Mouse (Mus musculus) cerebellum, adult 9-11 months (tissue): ENCODE measurements around the gene Arsg.

Source experiments
- DNase-seq: peaks from one replicate; pipeline ENCODE4 v3.0.0; 2022

Gene Arsg

GRCm38 (mm10) chr11:109496475-109496993 is 23.4 kb downstream of the Arsg start:
- no peak for DNase-seq

- no peak for DNase-seq
Measured at GRCm38 (mm10) chr11:109496996-109497714, 24.0 kb downstream of the Arsg start.

GRCm38 (mm10) chr11:109497990-109498389 is 24.8 kb downstream of the Arsg start:
- DNase-seq, result no peak

- peak; percentile 85 for DNase-seq
Measured at GRCm38 (mm10) chr11:109500206-109500605, 27.0 kb downstream of the Arsg start.

- DNase-seq, result peak; percentile 98
Measured at GRCm38 (mm10) chr11:109504977-109505376, 31.8 kb downstream of the Arsg start.

- DNase-seq, result peak; percentile 52
Measured at GRCm38 (mm10) chr11:109505823-109506222, 32.6 kb downstream of the Arsg start.

- peak; percentile 65 for DNase-seq
Measured at GRCm38 (mm10) chr11:109507068-109507467, 33.9 kb downstream of the Arsg start.

- peak; percentile 57 for DNase-seq
Measured at GRCm38 (mm10) chr11:109512995-109513675, 40.0 kb downstream of the Arsg start.

- DNase-seq, result no peak
Measured at GRCm38 (mm10) chr11:109514064-109514612, 41.0 kb downstream of the Arsg start.

GRCm38 (mm10) chr11:109517330-109517729 is 44.2 kb downstream of the Arsg start:
- no peak for DNase-seq

- no peak for DNase-seq
Measured at GRCm38 (mm10) chr11:109517816-109518215, 44.6 kb downstream of the Arsg start.

- no peak for DNase-seq
Measured at GRCm38 (mm10) chr11:109520958-109521357, 47.8 kb downstream of the Arsg start.

GRCm38 (mm10) chr11:109524869-109525268 is 51.7 kb downstream of the Arsg start:
- no peak for DNase-seq

- peak; percentile 92 for DNase-seq
Measured at GRCm38 (mm10) chr11:109525571-109525970, 52.4 kb downstream of the Arsg start.

- DNase-seq, result peak; percentile 54
Measured at GRCm38 (mm10) chr11:109530030-109530429, 56.9 kb downstream of the Arsg start.

GRCm38 (mm10) chr11:109535966-109536365 is 62.8 kb downstream of the Arsg start:
- DNase-seq, result peak; percentile 81

- no peak for DNase-seq
Measured at GRCm38 (mm10) chr11:109536939-109537338, 63.8 kb downstream of the Arsg start.

- DNase-seq, result no peak
Measured at GRCm38 (mm10) chr11:109539290-109539689, 66.1 kb downstream of the Arsg start.

GRCm38 (mm10) chr11:109543466-109543865 is 70.3 kb downstream of the Arsg start:
- no peak for DNase-seq

- DNase-seq, result no peak
Measured at GRCm38 (mm10) chr11:109544432-109544831, 71.3 kb downstream of the Arsg start.

GRCm38 (mm10) chr11:109545265-109545664 is 72.1 kb downstream of the Arsg start:
- no peak for DNase-seq

GRCm38 (mm10) chr11:109545700-109546143 is 72.5 kb downstream of the Arsg start:
- no peak for DNase-seq

GRCm38 (mm10) chr11:109546305-109547001 is 73.3 kb downstream of the Arsg start:
- DNase-seq, result no peak
